Mouse (Mus musculus) myocyte (in vitro differentiated cells): ENCODE results near the gene Nfia. TPM values are rescaled to one million over a fixed set of nuclear protein-coding genes. Genes with fewer than 3 reads are reported as not detected.

Source experiments
- H3K27me3 ChIP-seq: one replicate; pipeline ENCODE4 v1.6.1; 2011; ENCODE audit not compliant: control insufficient read depth, insufficient read depth, insufficient read length
- H3K36me3 ChIP-seq: one replicate; pipeline ENCODE4 v1.6.1; 2011; ENCODE audit not compliant: control insufficient read depth, insufficient read depth
- H3K4me2 ChIP-seq: one replicate; pipeline ENCODE4 v1.6.1; 2011; ENCODE audit warnings: low read depth, control low read depth
- H3K4me3 ChIP-seq: one replicate; pipeline ENCODE4 v1.5.1; 2011; ENCODE audit warnings: mild to moderate bottlenecking, control low read depth, moderate library complexity
- H3K79me2 ChIP-seq: one replicate; pipeline ENCODE4 v1.6.1; 2011; ENCODE audit not compliant: control insufficient read depth, insufficient read depth
- H3ac ChIP-seq: one replicate; pipeline ENCODE4 v1.6.1; 2011; ENCODE audit not compliant: control insufficient read depth, insufficient read length
- CEBPB ChIP-seq: IDR thresholded peaks from 2 replicates; pipeline ENCODE4 v1.6.1; 2011; ENCODE audit warnings: mild to moderate bottlenecking, moderate library complexity; ENCODE audit not compliant: poor library complexity, insufficient read depth, severe bottlenecking
- E2F4 ChIP-seq: IDR thresholded peaks from one replicate; pipeline ENCODE4 v1.6.1; 2011; ENCODE audit warnings: mild to moderate bottlenecking, control low read depth, moderate library complexity; ENCODE audit not compliant: insufficient read depth
- MAX ChIP-seq: IDR thresholded peaks from one replicate; pipeline ENCODE4 v1.6.1; 2011; ENCODE audit warnings: low read depth, mild to moderate bottlenecking, control low read depth
- MYOD1 ChIP-seq, 3 experiments: IDR thresholded peaks; one replicate each; pipeline ENCODE4 v1.6.1; 2011; ENCODE audit warnings: control low read depth in 2 of 3, low read depth in 2 of 3, mild to moderate bottlenecking in 2 of 3, moderate library complexity in 1 of 3; ENCODE audit not compliant: insufficient read length in 2 of 3, control insufficient read depth in 1 of 3
- MYOG ChIP-seq, 3 experiments: IDR thresholded peaks; one replicate each; pipeline ENCODE4 v1.6.1; 2011; ENCODE audit warnings: control low read depth in 2 of 3, low read depth in 2 of 3, mild to moderate bottlenecking in 2 of 3; ENCODE audit not compliant: insufficient read length in 2 of 3, control insufficient read depth in 1 of 3, insufficient read depth in 1 of 3
- POLR2A ChIP-seq: IDR thresholded peaks from one replicate; pipeline ENCODE4 v1.6.1; 2011; ENCODE audit warnings: low read depth, mild to moderate bottlenecking, control low read depth, moderate library complexity; ENCODE audit not compliant: insufficient read length
- POLR2AphosphoS2 ChIP-seq: IDR thresholded peaks from one replicate; pipeline ENCODE4 v1.6.1; 2011; ENCODE audit warnings: low read depth, control low read depth; ENCODE audit not compliant: insufficient read length
- REST ChIP-seq: IDR thresholded peaks from one replicate; pipeline ENCODE4 v1.6.1; 2011; ENCODE audit warnings: mild to moderate bottlenecking, control low read depth, moderate library complexity; ENCODE audit not compliant: insufficient read depth, insufficient read length
- SRF ChIP-seq: IDR thresholded peaks from one replicate; pipeline ENCODE4 v1.6.1; 2011; ENCODE audit warnings: low read depth; ENCODE audit not compliant: control insufficient read depth, insufficient read length
- TCF12 ChIP-seq: IDR thresholded peaks from one replicate; pipeline ENCODE4 v1.6.1; 2011; ENCODE audit warnings: mild to moderate bottlenecking, control low read depth; ENCODE audit not compliant: poor library complexity, insufficient read depth, severe bottlenecking
- TCF3 ChIP-seq: IDR thresholded peaks from one replicate; pipeline ENCODE4 v1.6.1; 2011; ENCODE audit warnings: low read depth, control low read depth; ENCODE audit not compliant: insufficient read length
- USF1 ChIP-seq: IDR thresholded peaks from one replicate; pipeline ENCODE4 v1.6.1; 2011; ENCODE audit warnings: low read depth, mild to moderate bottlenecking, control low read depth, moderate library complexity
- polyA plus RNA-seq: library from polyadenylated mRNA; unstranded; fragments of >200 nt; fragmentation: generic; extraction: Trizol; gene quantifications from one replicate; pipeline ENCODE4 v1.2.1, GENCODE M21; 2012; ENCODE audit warnings: missing spikeins

Gene Nfia
- polyA plus RNA-seq, 1 experiment, result 0.25 TPM

- Histone ChIP-seq H3K27me3 (no peaks in the 10 kb centered on the region), H3ac (no peak overlapping the region), H3K4me3 (no peak overlapping the region), H3K79me2 (no peaks in the 10 kb centered on the region), H3K4me2 (no peak overlapping the region), H3K36me3 (no peaks in the 10 kb centered on the region)
- TF ChIP-seq REST (no peak), TCF12 (no peak), USF1 (no peak), CEBPB (no peak), MAX (no peak), POLR2AphosphoS2 (no peak), TCF3 (no peak), SRF (no peak), MYOG (IDR thresholded peaks at IDR 0.05; ENCODE audit: control insufficient read depth in 1 of 3, insufficient read depth in 1 of 3, insufficient read length in 2 of 3, low read depth in 2 of 3) (no peak), MYOD1 (IDR thresholded peaks at IDR 0.05; ENCODE audit: control insufficient read depth in 1 of 3, insufficient read length in 2 of 3, low read depth in 2 of 3) (no peak), E2F4 (no peak), POLR2A (no peak)
Observed at GRCm38 (mm10) chr4:97859431-97859830, 86.9 kb downstream of the Nfia start.

DNA sequence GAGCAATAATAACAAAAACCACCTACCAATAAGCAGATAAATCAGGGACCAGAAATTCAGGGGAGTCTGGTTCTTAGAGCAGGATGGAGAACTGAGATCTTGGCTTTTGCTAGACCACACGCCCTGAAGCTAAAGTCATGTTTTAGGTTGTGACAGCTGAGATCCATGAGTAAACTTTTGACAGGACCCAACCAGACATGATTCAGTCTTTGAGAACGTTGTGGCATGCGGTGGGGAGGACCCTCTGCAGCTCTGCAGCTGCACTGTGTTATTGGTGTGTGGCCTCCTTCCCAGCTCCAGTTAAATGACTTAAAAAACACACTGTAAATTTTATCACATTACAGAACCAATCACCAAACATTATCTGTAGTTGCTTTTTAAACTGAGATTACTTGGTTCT is 87.8 kb downstream of the Nfia start:
- TF ChIP-seq MAX, result no peak
- TF ChIP-seq POLR2A, result no peak
- TF ChIP-seq SRF, result no peak
- TF ChIP-seq CEBPB, result no peak
- no peak for TF ChIP-seq E2F4
- Histone ChIP-seq H3K4me2 (no peak overlapping the region), H3K79me2 (no peaks in the 10 kb centered on the region), H3K4me3 (no peak overlapping the region), H3K27me3 (no peaks in the 10 kb centered on the region), H3K36me3 (no peaks in the 10 kb centered on the region), H3ac (no peak overlapping the region)

- TF ChIP-seq MYOG (IDR thresholded peaks at IDR 0.05; ENCODE audit: control insufficient read depth in 1 of 3, insufficient read depth in 1 of 3, insufficient read length in 2 of 3, low read depth in 2 of 3) (no peak), REST (no peak), MYOD1 (IDR thresholded peaks at IDR 0.05; ENCODE audit: control insufficient read depth in 1 of 3, insufficient read length in 2 of 3, low read depth in 2 of 3) (no peak), E2F4 (no peak), TCF3 (no peak), TCF12 (no peak), USF1 (no peak), POLR2AphosphoS2 (no peak), CEBPB (no peak), MAX (no peak), POLR2A (no peak), SRF (no peak)
- Histone ChIP-seq H3K27me3 (no peaks in the 10 kb centered on the region), H3K4me3 (no peak overlapping the region), H3K79me2 (no peaks in the 10 kb centered on the region), H3K36me3 (no peaks in the 10 kb centered on the region), H3K4me2 (no peak overlapping the region), H3ac (no peak overlapping the region)
Observed at GRCm38 (mm10) chr4:97860791-97861344, 88.3 kb downstream of the Nfia start.

GRCm38 (mm10) chr4:97862379-97862778 is 89.8 kb downstream of the Nfia start:
- H3K4me2 ChIP-seq, result no peak overlapping the region
- no peak overlapping the region for H3ac ChIP-seq
- no peaks in the 10 kb centered on the region for H3K27me3 ChIP-seq
- TF ChIP-seq USF1, result no peak
- TF ChIP-seq TCF12, result no peak
- no peak for TF ChIP-seq POLR2AphosphoS2
- no peak for TF ChIP-seq MAX
- no peak for TF ChIP-seq TCF3
- no peak for TF ChIP-seq POLR2A
- no peak for TF ChIP-seq MYOD1 (IDR thresholded peaks at IDR 0.05; ENCODE audit: control insufficient read depth in 1 of 3, insufficient read length in 2 of 3, low read depth in 2 of 3)
- no peak for TF ChIP-seq CEBPB
- H3K79me2 ChIP-seq, result no peaks in the 10 kb centered on the region
- H3K36me3 ChIP-seq, result no peaks in the 10 kb centered on the region
- H3K4me3 ChIP-seq, result no peak overlapping the region

DNA sequence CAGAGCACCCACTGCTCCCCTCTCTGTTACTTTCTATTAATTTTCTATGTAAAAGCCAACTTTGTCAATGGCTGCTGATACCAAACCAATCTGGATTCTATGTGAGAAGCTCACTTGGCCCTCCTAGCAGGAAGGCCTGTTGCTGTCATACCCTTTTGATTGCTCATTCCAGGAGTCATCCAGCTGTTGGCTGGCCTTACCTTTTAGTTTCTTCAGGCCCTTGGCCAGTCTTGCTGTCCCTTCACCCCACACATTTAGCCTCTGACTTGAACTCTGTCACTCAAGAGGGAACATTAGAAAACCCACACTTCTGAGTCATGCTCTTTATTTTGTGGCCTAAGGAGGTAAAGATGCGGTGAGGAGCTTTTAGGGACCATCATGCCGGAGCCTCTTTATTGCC is 91.7 kb downstream of the Nfia start:
- Histone ChIP-seq H3K4me3 (no peak overlapping the region), H3K4me2 (no peak overlapping the region), H3K27me3 (no peaks in the 10 kb centered on the region), H3K36me3 (no peaks in the 10 kb centered on the region), H3ac (no peak overlapping the region), H3K79me2 (no peaks in the 10 kb centered on the region)
- no peak for TF ChIP-seq TCF12
- no peak for TF ChIP-seq E2F4
- TF ChIP-seq REST, result no peak
- TF ChIP-seq MYOD1 (IDR thresholded peaks at IDR 0.05; ENCODE audit: control insufficient read depth in 1 of 3, insufficient read length in 2 of 3, low read depth in 2 of 3), result no peak
